Mouse (Mus musculus) monocyte, adult 2 months (primary cell): ENCODE data around the gene Agt.

ENCODE experiments used
- DNase-seq, 2 experiments: peaks; one replicate each; pipeline ENCODE4 v3.0.0; 2022; ENCODE audit warnings: low spot score in 2 of 2, low read depth in 1 of 2

The Agt gene

DNA sequence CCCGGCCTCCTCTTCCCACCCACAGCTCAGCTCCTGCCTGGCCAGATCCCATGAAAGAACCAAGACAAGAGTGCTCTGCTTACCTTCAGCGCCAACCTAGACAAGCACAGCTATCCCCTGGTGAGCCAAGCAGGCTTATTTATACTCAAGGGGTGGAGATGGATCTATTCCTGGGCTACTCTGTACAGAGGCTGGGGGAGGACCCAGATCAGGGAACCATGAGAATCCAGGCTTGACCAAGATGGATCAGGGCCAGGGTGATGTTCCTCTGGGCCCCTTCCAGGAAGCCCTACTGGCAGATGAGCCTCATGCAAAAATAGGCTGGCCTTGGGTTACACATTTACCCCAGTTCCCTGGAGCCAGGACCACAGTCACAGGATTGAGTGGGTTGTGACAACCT lies at the start of gene Agt:
Gene Agt, minus strand, starts transcription at position 114 of the 400 bp plus-strand sequence.
- no peak for DNase-seq

DNA sequence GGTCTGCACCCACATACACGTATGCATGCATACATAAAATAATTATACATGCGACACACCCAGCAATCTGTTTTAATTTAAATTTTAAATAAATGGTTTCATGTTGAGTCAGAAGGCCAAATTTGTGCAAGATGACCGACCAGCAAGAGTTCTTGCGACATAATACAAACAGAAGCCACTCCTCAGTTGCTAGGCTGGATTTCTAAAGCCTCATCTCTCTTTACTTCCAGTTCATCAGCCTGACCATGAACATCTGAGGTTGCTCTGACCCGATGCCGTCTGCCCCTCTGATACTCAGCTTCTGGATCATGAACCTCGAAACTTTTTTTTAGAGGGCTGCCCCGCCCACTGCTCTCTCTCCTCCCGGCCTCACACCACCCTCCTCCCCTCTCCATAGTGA lies 48.7 kb upstream of the Agt start:
- DNase-seq: no peak

DNA sequence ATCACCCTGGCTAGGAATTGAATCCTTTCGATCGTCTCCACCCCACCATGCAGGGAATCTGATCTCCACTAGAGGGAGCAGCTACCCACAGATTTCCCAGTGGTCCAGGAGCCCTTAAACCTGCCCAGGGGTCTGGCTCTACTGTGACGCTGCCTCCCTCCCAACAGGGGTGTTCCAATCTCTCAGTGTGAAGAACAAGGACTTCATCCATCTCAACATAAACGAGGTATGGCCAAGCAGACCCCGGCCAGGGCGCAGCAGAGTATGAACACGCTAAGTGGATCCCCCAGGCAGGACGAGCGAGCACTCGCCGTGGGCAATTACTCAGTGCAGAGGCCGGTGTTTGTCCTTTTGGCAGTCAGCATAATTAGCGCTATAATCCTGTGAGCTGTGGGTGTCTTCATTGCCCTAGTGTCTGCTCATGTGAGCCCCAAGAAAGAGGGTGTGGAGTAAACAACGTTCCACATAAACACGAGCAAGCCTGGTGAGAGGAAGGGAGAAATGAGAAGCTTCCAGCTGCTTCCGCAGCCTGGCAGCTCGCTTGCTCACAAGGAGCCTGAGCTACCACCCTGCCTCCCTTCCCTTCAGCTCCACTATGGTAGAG lies 47.9 kb upstream of the Agt start:
- DNase-seq: peak; percentile 32 to 34

DNA sequence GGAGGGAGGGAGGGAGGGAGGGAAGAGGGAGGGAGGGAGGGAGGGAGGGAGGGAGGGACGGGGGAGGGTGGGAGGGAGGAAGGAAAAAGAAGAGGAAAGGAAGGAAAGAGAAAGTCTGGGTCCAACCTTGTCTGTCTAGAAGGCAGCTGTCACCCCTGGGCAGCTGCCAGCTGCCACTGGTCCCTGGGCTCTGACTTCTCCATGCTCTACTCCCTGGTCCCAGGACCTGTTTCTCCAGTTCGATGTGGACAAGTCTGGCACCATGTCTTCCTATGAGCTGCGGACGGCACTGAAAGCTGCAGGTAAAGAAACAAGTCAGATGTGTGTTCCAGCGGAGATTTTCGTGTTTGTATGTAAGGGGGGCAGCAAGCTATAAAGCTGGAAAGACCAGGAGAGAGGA lies 44.8 kb upstream of the Agt start:
- no peak for DNase-seq

DNA sequence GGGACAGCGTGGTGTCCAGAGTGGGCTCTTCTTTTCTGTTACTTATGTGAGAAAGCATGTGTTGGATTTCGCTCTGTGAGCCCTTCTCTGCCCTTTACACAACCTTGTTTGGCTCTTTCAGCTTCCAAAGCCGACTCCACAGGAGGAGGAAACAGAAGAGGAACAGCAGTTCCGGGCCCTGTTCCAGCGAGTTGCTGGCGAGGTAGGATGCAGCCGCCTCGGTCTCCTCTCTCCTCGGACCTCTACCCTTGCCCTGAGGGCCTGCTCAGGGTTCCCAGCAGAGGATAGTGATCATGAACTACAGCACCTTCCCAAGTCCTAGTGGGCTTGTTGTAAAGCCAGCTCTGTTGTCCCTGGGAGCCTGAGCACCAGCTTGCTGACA lies 39.5 kb upstream of the Agt start:
- no peak for DNase-seq

DNA sequence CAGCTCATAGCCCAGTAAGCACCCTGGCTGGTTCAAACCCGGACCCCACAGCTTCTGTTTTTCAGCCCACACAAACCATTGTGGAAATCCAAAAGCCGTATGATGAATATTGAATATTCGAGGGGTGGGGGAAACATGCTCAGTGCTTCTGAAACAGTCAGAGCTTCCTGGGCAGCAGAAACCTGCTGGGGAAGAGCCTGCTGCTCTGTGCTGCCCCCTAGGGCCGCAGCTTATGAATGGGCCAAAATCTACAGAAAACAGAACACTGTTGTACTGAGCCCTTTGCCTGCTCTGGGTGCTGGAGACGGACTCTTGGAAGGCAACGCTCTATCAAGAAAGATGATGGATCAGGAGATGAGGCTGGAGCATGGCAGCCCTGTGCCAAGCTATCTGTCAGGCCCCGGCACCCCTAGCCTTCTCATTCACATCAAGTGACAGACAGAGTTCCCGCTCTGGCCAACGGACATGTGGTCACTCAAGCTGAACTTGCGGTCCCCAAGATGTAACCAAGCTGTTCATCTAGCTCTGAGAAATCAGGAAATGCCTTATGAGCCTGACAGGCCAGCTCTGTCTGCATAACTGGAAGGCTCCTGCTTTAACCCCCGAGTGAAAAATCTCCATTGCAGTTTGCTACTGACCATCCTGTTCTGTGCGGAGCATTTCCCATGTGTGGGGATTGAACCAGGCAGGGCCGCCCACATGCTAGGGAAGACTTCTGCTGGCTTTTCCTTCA lies 38.9 kb upstream of the Agt start:
- DNase-seq: no peak

DNA sequence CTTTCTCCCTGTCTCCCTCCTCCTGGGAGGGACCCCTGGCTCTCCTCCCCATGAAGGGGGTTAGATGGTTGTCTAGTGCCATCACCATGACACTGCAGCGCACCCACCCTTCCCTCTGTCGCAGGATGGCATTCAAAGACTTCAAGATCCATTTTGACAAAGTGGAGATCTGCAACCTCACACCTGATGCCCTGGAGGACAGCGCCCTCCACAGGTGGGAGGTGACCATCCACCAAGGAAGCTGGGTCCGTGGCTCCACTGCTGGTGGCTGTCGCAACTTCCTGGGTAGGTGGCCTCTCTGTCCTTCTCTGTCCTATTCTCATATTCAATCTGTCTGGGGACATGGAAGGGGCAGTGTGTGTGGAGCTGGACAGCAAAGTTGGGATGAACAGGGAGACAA lies 34.6 kb upstream of the Agt start:
- DNase-seq: no peak

DNA sequence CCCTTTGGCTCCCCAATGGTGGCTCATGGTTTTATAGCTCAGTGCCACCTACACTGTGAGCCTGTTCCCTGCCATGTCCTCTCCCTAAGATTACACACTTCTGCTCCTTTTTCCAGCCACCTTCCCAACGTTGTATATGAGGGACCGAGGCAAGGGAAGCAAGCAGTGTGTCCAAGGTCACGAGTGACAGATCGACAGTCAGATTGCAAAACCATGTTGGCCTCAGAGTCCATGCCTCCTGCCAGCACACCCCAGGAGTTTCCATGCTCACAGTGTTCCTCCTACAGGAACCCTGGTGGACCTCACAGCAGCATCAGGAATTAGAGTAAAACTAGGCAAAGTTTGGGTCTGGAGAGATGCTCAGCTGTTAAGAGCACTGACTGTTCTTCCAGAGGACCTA lies 19.9 kb upstream of the Agt start:
- no peak for DNase-seq

DNA sequence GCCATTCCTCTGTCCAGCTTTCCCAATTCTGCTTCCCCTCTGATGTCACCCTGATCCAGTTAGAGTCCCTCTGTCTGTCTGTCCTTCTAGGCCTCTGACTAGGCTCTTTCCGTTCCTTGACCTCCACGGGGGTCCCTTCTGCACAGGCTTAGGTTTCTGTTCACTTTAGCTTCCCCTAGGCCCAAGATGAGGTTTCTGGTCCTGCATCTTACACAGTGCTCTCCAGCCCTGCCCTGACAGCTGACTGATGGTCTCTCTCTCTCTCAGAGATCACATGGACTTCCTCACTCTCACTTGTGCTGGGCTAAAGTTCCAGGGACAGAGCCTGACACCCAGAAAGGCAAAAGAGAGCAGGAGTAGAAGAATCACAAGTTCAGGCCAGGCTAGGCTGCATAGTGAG lies 17.1 kb upstream of the Agt start:
- no peak for DNase-seq

DNA sequence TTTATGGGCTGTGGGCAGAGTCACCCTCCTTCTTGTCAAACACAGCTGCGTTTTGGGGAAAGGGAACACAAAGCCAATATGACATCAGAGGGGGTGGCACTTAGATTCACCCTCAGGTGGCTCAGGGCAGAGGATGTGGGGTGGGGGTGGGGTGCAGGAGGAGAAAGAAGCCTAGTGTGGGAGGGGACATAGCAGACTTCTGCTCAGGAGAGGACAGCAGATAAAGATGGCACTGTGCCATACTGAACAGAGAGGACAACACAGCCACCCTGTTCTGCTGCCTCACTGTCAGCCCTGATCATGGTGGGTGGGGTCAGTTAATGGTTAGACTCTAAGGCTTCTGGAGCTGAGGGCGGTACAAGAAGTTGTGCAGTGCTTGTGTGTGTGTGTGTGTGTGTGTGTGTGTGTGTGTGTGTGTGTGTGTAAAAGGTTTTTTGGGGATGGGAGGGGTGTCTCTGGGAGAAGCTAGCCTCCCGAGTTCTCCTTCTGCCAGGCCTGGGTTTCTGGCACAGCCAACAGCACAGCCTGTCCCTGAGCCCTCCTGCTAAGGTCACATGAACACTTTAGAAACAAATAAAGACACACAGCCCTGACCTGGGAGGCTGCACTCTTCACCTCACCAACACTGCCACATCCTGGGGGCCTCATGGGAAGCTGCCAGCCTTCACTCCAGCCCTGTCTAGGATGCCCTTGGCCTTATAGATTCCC lies 16.4 kb upstream of the Agt start:
- no peak for DNase-seq

DNA sequence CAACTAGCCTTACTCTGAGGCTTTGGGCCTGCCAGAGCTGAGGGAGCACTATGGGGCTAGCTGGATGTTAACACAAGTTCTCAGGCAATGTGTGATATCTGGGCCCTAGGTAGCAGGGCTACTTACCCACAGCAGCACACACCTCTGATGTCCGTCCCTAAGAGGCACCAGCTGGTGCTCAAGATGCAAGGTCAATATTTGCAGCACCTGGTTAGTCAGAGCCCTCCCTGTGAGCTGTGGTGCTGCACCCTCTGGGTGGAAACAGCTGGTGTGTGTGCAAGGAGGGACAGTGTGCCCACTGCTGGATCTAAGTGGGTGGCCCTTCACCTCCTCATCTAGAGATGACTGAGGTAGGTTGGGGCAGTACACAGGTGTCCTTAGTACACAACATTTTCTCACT lies 7.2 kb upstream of the Agt start:
- no peak for DNase-seq

DNA sequence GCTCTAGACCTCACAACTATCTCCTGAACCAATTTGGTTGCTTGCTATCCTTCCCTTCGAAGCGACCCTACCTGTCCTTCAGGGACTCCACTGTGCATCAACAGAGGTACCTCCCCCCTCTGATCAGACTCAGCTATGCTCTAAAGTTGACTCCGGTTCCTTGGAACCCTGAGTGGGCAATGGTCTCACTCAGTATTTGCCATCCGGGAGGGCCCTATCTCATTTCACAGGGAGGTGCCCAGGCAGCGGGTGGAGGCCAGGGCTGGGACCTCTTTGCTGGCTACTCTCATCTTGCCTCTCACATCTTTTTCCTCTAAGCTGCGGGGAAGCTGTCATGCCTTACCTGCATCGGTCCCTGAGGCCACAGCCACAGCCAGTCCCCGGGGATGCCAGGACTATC lies 6.3 kb upstream of the Agt start, which contains the start of gene Capn9:
Gene Capn9, plus strand, starts transcription at position 301 of the 400 bp plus-strand sequence.
- no peak for DNase-seq

DNA sequence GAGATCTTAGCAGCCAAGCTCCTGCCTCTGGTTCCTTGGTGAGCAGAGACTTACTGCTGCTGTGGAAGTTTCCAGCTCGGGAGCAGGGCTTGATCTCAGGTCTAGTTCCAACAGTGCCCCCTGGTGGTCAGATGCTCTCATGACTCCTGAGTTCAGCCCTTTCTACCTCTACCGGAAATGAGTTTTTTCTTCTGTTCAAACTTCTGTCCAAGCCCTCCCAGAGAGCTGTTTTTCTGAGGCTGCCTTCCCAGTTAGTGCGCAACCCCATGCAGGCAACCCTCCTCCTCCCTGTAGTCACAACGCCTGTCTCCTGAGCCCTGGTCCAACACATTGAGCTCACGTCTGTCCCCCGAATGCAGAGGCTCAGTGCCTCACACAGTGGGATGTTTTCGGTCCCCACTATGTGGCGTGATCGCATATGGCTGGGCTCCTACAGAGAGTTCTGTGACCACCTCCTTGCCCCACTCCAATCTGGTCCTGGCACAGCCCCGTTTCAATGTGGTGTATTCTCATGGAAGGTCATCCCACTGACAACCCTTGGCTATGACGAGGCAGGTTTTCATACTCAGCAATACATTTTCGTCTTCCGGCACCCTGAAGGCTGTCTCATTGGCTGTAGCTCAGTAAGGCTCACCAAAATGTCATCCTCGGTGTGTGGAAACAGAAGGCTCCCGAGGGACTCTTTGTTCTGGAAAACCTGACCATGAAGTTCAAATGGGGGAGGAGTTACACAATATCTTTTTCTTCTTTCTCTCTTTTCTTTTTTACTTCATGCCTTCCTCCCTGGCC lies 4.2 kb upstream of the Agt start:
- DNase-seq: peak in 1 of 2 experiments; percentile 53

DNA sequence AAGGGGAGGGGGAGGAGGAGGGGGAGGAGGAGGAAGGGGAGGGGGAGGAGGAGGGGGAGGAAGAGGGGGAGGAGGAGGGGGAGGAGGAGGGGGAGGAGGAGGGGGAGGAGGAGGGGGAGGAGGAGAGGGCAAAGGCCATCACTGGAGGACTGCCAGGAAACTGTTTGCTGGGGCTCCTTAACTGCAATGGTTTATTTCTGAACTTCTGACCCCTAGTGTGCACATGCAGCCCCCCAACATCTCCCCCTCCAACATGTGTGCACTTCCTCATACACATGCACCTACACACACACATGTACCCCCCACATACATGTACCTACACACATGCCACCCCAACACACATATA lies 2.9 kb upstream of the Agt start:
- DNase-seq: no peak

DNA sequence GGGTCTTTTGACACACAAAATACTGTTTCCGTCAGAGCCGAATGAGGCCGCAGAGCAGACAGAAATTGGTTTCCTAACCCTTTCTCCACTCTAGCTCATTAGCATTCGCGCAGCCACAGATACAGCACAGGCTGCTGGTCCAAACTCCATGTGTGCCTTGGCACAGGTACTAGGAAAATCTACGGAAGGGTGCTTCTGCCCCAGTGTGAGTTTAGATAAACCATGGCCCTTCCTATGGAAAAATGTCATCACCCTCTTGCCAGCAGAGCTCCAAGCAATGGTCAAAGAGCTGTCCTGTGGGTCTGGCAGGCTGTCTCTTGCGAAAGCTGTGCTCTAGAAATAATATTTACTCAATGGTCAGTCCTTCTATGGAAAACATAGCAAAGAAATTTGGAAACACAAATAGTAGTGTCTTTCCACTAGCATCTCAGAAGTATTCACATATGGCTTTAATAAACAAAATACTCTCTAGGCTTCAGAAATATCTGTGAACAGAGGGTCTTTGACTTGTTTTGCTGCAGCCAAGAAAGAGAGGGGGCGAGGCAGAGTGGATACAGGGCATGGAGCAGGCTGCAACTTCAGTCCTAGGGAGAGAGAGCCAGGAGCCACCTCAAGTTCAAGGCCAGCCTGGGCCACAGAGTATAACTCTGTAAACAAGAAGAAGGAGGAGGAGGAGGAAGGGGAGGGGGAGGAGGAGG lies 2.4 kb upstream of the Agt start:
- DNase-seq: no peak

DNA sequence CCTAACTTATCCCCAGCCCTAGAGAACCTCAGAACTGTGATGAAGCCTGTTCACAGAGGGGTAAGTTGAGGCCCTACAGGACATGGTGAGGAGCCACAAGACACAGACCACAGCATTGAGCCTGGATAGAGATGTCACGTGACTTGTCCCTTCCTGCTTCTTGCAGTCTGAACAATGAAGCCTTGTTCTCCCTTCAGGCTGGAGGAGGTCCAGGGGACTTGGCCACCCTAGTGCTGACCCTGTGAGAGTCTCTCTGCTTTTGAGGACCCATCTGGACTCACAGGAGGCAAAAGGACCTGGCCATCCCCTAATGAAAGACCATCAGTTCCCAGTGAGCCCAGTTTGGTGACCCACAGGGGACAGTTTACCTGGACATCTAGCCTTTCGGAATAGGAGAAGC lies 406 bp downstream of the Agt start:
- no peak for DNase-seq

DNA sequence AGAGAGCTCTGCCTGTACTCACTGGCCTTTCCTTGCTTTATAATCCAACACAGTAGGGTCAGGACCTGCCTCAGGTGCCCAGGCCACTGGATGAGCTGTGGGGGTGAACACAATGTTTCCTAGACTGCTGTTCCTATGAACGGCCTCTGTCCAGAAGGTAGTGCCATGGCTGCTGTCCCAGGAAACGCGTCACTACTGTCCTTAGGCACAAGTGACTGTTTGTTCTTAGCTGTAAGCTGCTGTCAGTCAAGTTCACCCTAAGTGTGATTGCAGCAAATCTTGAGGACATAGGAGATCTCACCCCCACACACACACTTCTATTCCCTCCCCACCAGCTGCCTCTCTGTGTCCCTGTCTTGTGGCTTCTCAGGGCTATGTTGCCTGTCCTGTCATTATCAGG lies 1.9 kb downstream of the Agt start:
- DNase-seq: no peak

DNA sequence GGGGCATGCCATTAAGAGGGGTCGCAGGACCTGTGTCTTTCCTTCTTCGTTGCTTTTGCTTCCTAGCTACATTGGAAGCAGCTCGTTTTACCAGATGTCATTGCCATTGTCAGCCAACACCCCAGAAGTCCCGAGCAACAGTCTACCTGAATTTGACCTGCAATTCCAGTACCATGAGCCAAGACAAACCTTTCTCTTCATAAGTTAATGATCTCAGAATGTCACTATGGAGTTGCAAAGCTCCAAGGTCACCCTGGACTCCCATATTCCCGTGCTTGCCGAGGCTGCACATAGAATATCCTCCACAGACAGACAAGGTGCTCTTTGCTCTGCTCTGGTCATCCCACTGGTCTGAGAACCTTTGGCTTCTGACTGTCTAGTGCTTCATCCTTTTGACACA lies 2.4 kb downstream of the Agt start:
- DNase-seq: no peak

DNA sequence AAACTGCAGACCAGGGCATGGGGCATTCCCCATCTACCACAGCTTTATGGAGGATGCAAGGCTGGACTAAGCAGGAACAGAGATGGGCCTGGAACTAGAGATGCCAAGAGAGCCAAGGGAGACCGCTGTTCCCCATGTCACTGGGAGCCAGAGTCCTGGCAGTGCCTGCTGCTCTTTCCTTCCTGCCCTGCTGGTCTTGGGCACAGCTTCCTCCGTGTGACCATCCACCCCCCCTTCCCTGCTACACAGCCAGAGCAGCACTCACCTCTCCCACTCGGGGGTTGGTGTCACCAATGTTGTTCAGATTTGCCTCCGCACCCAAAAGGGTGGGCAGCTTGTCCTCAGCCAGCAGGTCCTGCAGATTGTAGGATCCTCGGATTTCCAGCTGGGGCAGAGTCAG lies 12.0 kb downstream of the Agt start:
- DNase-seq: no peak

DNA sequence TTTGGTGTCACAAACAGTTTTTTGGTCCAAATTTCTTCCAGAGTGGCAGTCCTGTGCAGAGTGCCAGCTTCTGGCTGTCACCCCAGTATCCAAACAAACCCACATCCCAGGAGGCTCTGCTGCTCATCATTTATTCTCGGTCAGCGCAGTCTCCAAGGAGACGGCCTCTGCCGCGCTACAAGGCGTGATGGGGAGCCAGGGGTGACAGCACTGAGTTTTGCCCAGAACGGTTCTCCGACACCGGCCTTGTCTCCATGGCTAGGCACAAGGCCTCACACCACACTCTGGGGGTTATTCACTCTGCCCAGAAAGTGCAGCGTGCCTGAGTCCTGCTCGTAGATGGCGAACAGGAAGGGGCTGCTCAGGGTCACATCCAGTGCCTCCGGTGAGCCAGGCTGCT lies 12.8 kb downstream of the Agt start:
- DNase-seq: no peak

DNA sequence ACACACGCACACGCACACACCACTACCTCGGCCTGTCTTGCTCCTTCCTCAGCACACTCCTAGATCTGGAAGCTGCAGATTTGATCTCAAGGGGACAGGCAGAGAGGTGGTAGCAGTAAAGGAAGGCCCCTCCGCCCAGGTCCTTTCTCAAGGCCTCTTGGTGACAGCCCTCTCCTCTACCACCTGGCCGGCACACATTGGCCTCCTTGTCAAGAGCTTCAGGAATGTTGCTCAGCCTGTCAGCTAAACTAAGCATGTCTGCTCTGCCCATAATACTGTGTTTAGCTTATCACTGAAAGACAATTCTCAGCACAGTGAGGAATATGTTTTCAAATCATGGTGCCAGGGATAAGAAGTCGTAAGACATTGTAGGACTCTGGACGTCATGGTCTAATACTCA lies 13.3 kb downstream of the Agt start:
- DNase-seq: no peak
